Mouse (Mus musculus) right cerebral cortex, postnatal 25 days (tissue): Measurements from ENCODE around the gene Gnl3l.

ENCODE experiments used
- DNase-seq: peaks from one replicate; pipeline ENCODE4 v3.0.0; 2022

Gnl3l gene

GRCm38 (mm10) chrX:150956522-150957300, 60.4 kb downstream of the Gnl3l start:
- DNase-seq = peak; percentile 36

- DNase-seq = no peak
These were observed 61.1 kb downstream of the Gnl3l start for GRCm38 (mm10) chrX:150956016-150956415.

- DNase-seq = no peak
These were observed 61.7 kb downstream of the Gnl3l start for GRCm38 (mm10) chrX:150955441-150955840.

GRCm38 (mm10) chrX:150954721-150955120, 62.4 kb downstream of the Gnl3l start:
- no peak for DNase-seq
